Mouse (Mus musculus): ENCODE results near the gene Cd300lg. TPM values are rescaled to one million over a fixed set of nuclear protein-coding genes. Genes with fewer than 3 reads are reported as not detected.

The Cd300lg gene
- polyA plus RNA-seq, 1 experiment from 2014 or later: 0.64 TPM

Other genes with a start within 250 kb of the Cd300lg start
- gene Meox1, start 147.1 kb upstream of the Cd300lg start, polyA plus RNA-seq (2015; fragmentation: Nextera tagmentation; extraction: Ambion mirVana): 1.3 and 2.0 TPM in 2 replicates
- gene Sost, start 74.5 kb upstream of the Cd300lg start, polyA plus RNA-seq (2015; fragmentation: Nextera tagmentation; extraction: Ambion mirVana): 0.23 TPM in 1 of 2 replicates, not detected in the other
- not detected in 2 replicates for gene Cfap97d1, start 57.2 kb upstream of the Cd300lg start, polyA plus RNA-seq (2015; fragmentation: Nextera tagmentation; extraction: Ambion mirVana)
- 26.4 and 28.9 TPM in 2 replicates for gene Dusp3, start 54.5 kb upstream of the Cd300lg start, polyA plus RNA-seq (2015; fragmentation: Nextera tagmentation; extraction: Ambion mirVana)
- gene Mpp3, start 13.0 kb upstream of the Cd300lg start, polyA plus RNA-seq (2015; fragmentation: Nextera tagmentation; extraction: Ambion mirVana): 49.6 and 56.6 TPM in 2 replicates
- 30.4 and 31.8 TPM in 2 replicates for gene Mpp2, start 47.0 kb downstream of the Cd300lg start, polyA plus RNA-seq (2015; fragmentation: Nextera tagmentation; extraction: Ambion mirVana)
- 0.36 TPM in 1 of 2 replicates, not detected in the other for gene Ppy, start 59.8 kb downstream of the Cd300lg start, polyA plus RNA-seq (2015; fragmentation: Nextera tagmentation; extraction: Ambion mirVana)
- gene Pyy, start 66.3 kb downstream of the Cd300lg start, polyA plus RNA-seq (2015; fragmentation: Nextera tagmentation; extraction: Ambion mirVana): 1.0 and 7.8 TPM in 2 replicates
- gene Nags, start 104.0 kb downstream of the Cd300lg start, polyA plus RNA-seq (2015; fragmentation: Nextera tagmentation; extraction: Ambion mirVana): 0.10 TPM in 1 of 2 replicates, not detected in the other
- 41.2 and 41.5 TPM in 2 replicates for gene Tmem101, start 114.9 kb downstream of the Cd300lg start, polyA plus RNA-seq (2015; fragmentation: Nextera tagmentation; extraction: Ambion mirVana)
- gene Lsm12, start 143.8 kb downstream of the Cd300lg start, polyA plus RNA-seq (2015; fragmentation: Nextera tagmentation; extraction: Ambion mirVana): 111 and 121 TPM in 2 replicates
- gene G6pc3, start 148.1 kb downstream of the Cd300lg start, polyA plus RNA-seq (2015; fragmentation: Nextera tagmentation; extraction: Ambion mirVana): 40.4 and 42.0 TPM in 2 replicates
- 74.0 and 77.4 TPM in 2 replicates for gene Hdac5, start 188.7 kb downstream of the Cd300lg start, polyA plus RNA-seq (2015; fragmentation: Nextera tagmentation; extraction: Ambion mirVana)
- gene BC030867, start 207.4 kb downstream of the Cd300lg start, polyA plus RNA-seq (2015; fragmentation: Nextera tagmentation; extraction: Ambion mirVana): 2.2 and 5.1 TPM in 2 replicates
- gene Asb16, start 227.2 kb downstream of the Cd300lg start, polyA plus RNA-seq (2015; fragmentation: Nextera tagmentation; extraction: Ambion mirVana): 0.10 and 0.12 TPM in 2 replicates
- gene Tmub2, start 243.4 kb downstream of the Cd300lg start, polyA plus RNA-seq (2015; fragmentation: Nextera tagmentation; extraction: Ambion mirVana): 79.8 and 83.7 TPM in 2 replicates